Mouse (Mus musculus) CH12.LX (cell line): ENCODE data around the gene St6galnac6.

Experiments used
- BHLHE40 ChIP-seq: IDR thresholded peaks from 2 replicates; pipeline ENCODE4 v1.6.1; 2011; ENCODE audit warnings: mild to moderate bottlenecking, low read depth, low read length, improper control_type of control experiment
- CTCF ChIP-seq, 2 experiments: IDR thresholded peaks in 1 of 2; conservative IDR thresholded peaks in 1 of 2; 2 replicates each; pipeline ENCODE4 v1.5.1; 2011 to 2012; ENCODE audit warnings: low read depth in 2 of 2, low read length in 2 of 2, improper control_type of control experiment in 1 of 2, inconsistent platforms in 1 of 2, mild to moderate bottlenecking in 1 of 2, moderate library complexity in 1 of 2
- MAFK ChIP-seq: IDR thresholded peaks from 2 replicates; pipeline ENCODE4 v1.6.1; 2011; ENCODE audit warnings: low read length, improper control_type of control experiment; ENCODE audit not compliant: insufficient replicate concordance
- MAZ ChIP-seq: IDR thresholded peaks from 2 replicates; pipeline ENCODE4 v1.6.1; 2012; ENCODE audit warnings: low read depth, mild to moderate bottlenecking, inconsistent platforms, low read length, improper control_type of control experiment, moderate library complexity
- MEF2A ChIP-seq: IDR thresholded peaks from 2 replicates; pipeline ENCODE4 v1.6.1; 2014; ENCODE audit warnings: low read depth, mild to moderate bottlenecking, inconsistent platforms, low read length, improper control_type of control experiment, borderline replicate concordance
- POLR2A ChIP-seq: IDR thresholded peaks from 2 replicates; pipeline ENCODE4 v1.6.1; 2011; ENCODE audit warnings: low read depth, mild to moderate bottlenecking, improper control_type of control experiment, low read length
- POLR2AphosphoS2 ChIP-seq: IDR thresholded peaks from 2 replicates; pipeline ENCODE4 v1.6.1; 2011; ENCODE audit warnings: low read depth, low read length, improper control_type of control experiment
- SIN3A ChIP-seq: IDR thresholded peaks from 2 replicates; pipeline ENCODE4 v1.6.1; 2012; ENCODE audit warnings: low read length, improper control_type of control experiment, inconsistent platforms
- SMC3 ChIP-seq: IDR thresholded peaks from 2 replicates; pipeline ENCODE4 v1.6.1; 2011; ENCODE audit warnings: low read depth, low read length, improper control_type of control experiment
- TBP ChIP-seq: conservative IDR thresholded peaks from 2 replicates; pipeline ENCODE4 v1.6.1; 2011; ENCODE audit warnings: low read depth, low read length, improper control_type of control experiment
- ZNF384 ChIP-seq: IDR thresholded peaks from 2 replicates; pipeline ENCODE4 v1.6.1; 2012; ENCODE audit warnings: low read depth, low read length, improper control_type of control experiment, inconsistent platforms

- TF ChIP-seq MEF2A (no peak), SIN3A (no peak), ZNF384 (no peak), POLR2A (no peak), SMC3 (no peak), BHLHE40 (no peak), CTCF (conservative IDR thresholded peaks at IDR 0.05 in 1 of 2, IDR thresholded peaks at IDR 0.05 in 1 of 2; ENCODE audit: low read depth in 2 of 2, low read length in 2 of 2) (no peak), POLR2AphosphoS2 (no peak), MAFK (no peak), MAZ (no peak), TBP (no peak)
These were observed 8.3 kb upstream of the St6galnac6 start for GRCm38 (mm10) chr2:32591249-32591648.
